Mouse (Mus musculus) embryonic facial prominence, embryonic 15.5 days (tissue): ENCODE measurements around the gene Itk. TPM values are rescaled to one million over a fixed set of nuclear protein-coding genes. Genes with fewer than 3 reads are reported as not detected.

ENCODE experiments used
- ATAC-seq: fragments of 200-750 bp; cut with Nextera tagmentation; 2 replicates; pipeline ENCODE4 v1.8.0; 2017; ENCODE audit warnings: low read depth, moderate TSS enrichment; ENCODE audit not compliant: insufficient number of reproducible peaks, low FRiP score, low TSS enrichment
- H3K27ac ChIP-seq: fragments of 300-500 bp; sonication (generic); replicated peaks from 2 replicates; pipeline ENCODE4 v1.5.1; 2015; ENCODE audit warnings: mild to moderate bottlenecking, inconsistent platforms
- H3K27me3 ChIP-seq: fragments of 300-500 bp; sonication (generic); 2 replicates; pipeline ENCODE4 v1.6.1; 2015; ENCODE audit warnings: inconsistent platforms
- H3K36me3 ChIP-seq: fragments of 300-500 bp; sonication (generic); 2 replicates; pipeline ENCODE4 v1.6.1; 2015; ENCODE audit warnings: mild to moderate bottlenecking, inconsistent platforms
- H3K4me1 ChIP-seq: fragments of 300-500 bp; sonication (generic); 2 replicates; pipeline ENCODE4 v1.6.1; 2015; ENCODE audit warnings: inconsistent platforms
- H3K4me2 ChIP-seq: fragments of 300-500 bp; sonication (generic); replicated peaks from 2 replicates; pipeline ENCODE4 v1.6.1; 2015; ENCODE audit warnings: mild to moderate bottlenecking, inconsistent platforms
- H3K4me3 ChIP-seq: fragments of 300-500 bp; sonication (generic); replicated peaks from 2 replicates; pipeline ENCODE4 v1.5.1; 2015; ENCODE audit warnings: mild to moderate bottlenecking, inconsistent platforms
- H3K9ac ChIP-seq: fragments of 300-500 bp; sonication (generic); 2 replicates; pipeline ENCODE4 v1.6.1; 2015; ENCODE audit warnings: inconsistent platforms
- H3K9me3 ChIP-seq: fragments of 300-500 bp; sonication (generic); replicated peaks from 2 replicates; pipeline ENCODE4 v1.6.1; 2016; ENCODE audit warnings: inconsistent platforms
- WGBS: fragments of 180-500 bp; shearing (Covaris S2); methylation state at CpG from one replicate; pipeline ENCODE4 v1.1.7; 2015; 5-methylcytosine and 5-hydroxymethylcytosine counted together
- polyA plus RNA-seq: library from polyadenylated mRNA; unstranded; fragments of >200 nt; fragmentation: Nextera tagmentation; extraction: Ambion mirVana; gene quantifications from 2 replicates; pipeline ENCODE4 v1.2.1, GENCODE M21; 2015

The Itk gene
- polyA plus RNA-seq, 1 experiment from 2014 or later, result 0.21 TPM

- no peaks in the 10 kb centered on the region for H3K9me3 ChIP-seq
- peak within 1 kb of the TSS; percentile 98 for H3K4me2 ChIP-seq
- ATAC-seq, result no peak
- no peaks in the 10 kb centered on the region for H3K36me3 ChIP-seq
- 0 out of 2 replicates have a peak, but pooled peaks cover 3% of the 10 kb centered on the region for H3K27me3 ChIP-seq
- peak within 1 kb of the TSS; percentile 68 for H3K4me3 ChIP-seq
- H3K27ac ChIP-seq, result no peak within 1 kb of the TSS
- WGBS, result 10% methylated on average over 13 of the region's 14 CpGs
- H3K4me1 ChIP-seq, result peaks cover 13% of the 10 kb centered on the region
- peak within 1 kb of the TSS; percentile 29 for H3K9ac ChIP-seq
Measured at GRCm38 (mm10) chr11:46312523-46313035, 76.7 kb downstream of the Itk start, which contains the start of gene Cyfip2. Gene Cyfip2 (minus strand): TSS chr11:46312859.

DNA sequence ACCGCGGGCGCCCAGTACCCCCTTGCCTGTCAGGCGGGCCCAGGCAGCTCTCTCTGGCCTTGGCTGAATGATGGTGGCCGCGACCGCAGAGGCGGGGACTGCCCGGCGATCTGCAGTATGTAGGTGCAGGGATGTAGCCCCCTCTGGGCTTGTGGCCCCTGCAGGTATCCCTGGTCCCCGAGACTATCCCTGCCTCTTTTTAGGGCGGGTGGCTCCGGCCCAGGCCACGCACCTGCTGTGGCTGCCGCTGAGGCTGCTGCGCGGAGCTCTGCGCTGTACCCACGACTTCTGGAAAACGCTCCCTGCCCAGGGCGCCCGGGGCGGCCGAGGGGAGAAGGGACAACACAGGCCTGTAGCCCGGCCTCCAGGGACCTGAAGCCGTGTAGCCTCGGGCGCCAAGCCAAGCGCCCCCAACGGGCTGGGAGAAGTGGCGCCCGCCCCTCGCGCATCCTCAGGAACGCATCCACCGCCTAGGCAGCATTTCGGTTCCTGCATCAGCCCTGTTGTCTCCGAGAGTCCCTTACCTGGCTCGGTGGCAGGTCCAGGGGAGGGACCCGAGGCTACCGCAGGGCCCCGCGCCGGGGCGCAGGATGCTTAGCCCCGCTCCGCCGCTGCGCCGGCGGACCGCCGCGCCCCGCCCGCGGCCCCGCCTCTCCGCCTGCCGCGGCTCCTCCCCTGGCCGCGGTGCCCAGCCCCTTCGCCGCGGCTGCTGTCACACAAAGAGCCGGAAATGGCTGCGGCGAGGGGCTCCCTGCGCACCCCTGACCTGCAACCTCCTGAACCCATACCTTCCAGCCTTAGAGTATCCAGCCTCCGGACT is 77.4 kb downstream of the Itk start:
- 0 out of 2 replicates have a peak, but pooled peaks cover 3% of the 10 kb centered on the region for H3K27me3 ChIP-seq
- H3K4me3 ChIP-seq, result peak overlapping the region; percentile 68
- H3K9ac ChIP-seq, result peak overlapping the region; percentile 29
- H3K4me1 ChIP-seq, result peaks cover 13% of the 10 kb centered on the region
- H3K36me3 ChIP-seq, result no peaks in the 10 kb centered on the region
- ATAC-seq, result peak; percentile 75
- H3K27ac ChIP-seq, result no peak overlapping the region
- H3K9me3 ChIP-seq, result no peaks in the 10 kb centered on the region
- H3K4me2 ChIP-seq, result peak overlapping the region; percentile 98
- under 1% methylated on average over 69 of the region's 71 CpGs for WGBS

DNA sequence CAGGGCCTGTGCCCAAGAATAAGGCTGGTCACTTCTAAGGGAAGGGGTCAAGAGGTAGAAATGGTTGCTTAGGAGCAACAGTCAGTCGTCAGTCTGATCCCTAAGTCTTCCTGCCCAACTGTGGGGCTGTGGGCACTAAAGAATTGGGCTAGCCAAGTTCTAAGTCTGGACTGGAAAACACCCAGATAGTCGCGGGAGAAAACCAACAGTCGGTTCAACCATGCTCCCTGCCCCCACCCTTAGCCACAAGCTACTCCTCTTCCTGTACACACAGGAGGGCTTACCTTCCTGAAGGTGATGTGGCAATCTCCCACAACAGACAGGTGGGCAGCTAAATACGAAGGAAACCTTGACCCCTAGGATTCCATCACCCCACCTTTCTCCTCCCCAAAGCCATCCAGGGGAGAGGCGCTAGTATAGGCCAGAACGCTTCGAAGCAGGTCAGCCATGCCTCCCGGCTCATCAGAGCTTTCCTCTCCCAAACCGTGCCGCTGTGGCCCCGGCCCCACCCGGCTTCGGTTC is 78.1 kb downstream of the Itk start:
- H3K4me2 ChIP-seq, result peak overlapping the region; percentile 98
- 0 out of 2 replicates have a peak, but pooled peaks have one; percentile 0 for ATAC-seq
- peak overlapping the region; percentile 68 for H3K4me3 ChIP-seq
- peak overlapping the region; percentile 29; the same call in 1 of the 2 replicates for H3K9ac ChIP-seq
- no peaks in the 10 kb centered on the region for H3K36me3 ChIP-seq
- no peak overlapping the region for H3K27ac ChIP-seq
- 0 out of 2 replicates have a peak, but pooled peaks cover 3% of the 10 kb centered on the region for H3K27me3 ChIP-seq
- H3K4me1 ChIP-seq, result peaks cover 13% of the 10 kb centered on the region
- H3K9me3 ChIP-seq, result no peaks in the 10 kb centered on the region
- WGBS, result 17% methylated on average over 14 of the region's 14 CpGs

DNA sequence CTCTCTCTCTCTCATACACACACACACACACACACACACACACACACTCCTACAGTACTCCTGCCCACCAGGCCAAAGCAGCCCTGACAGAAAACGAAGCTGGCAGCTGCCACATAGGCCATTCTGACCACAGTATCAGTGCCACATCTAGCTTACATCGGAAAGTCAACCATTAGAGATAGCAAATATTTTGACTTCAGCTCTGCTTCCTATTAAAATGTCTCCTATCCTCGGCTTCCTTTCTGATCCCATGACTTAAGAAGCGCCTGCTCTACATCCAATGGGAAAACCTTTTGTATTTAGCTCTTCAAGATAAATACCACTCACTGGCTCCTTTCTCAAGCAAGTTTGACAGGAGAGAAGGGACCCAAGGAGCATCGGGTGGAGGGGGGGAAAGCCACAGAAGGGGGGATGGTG is 78.7 kb downstream of the Itk start:
- H3K27ac ChIP-seq, result no peak overlapping the region

DNA sequence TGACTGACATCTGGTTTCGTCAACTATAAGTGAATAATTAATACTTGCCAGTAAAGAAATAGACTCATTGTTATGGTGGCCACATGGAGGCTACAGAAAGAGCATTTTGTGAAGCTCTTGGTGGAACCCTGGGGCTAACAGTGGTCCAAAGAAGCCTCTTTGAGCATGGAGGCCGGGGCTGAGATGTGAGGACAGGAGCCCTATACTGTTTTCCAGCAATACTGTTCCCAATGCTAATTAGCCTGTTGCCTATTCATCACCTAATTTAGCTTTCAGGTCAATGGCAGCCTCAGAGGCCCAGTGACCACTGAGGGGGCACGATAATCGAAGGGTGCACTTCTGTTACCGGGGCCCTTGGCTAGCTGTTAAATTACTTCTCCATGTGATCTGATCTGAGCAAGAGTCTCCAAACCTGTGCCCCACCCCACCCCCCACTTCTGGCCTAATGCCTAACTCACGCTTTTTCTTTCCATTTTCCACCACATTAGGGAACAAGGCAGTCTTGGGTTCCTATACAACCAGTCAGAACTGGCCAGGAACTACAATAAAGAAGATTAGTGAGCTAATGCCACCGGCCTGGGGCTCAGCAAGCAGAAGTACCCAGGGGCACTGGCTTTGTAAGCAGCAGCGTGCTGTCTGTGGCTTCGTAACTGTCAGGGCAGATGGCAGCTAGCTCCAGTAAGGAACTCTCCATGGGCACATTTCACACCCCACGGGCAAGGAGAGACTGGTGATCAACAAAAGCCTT is 79.3 kb downstream of the Itk start:
- H3K27ac ChIP-seq, result no peak overlapping the region
- peaks cover 13% of the 10 kb centered on the region for H3K4me1 ChIP-seq
- no peak overlapping the region for H3K9ac ChIP-seq
- no peak for ATAC-seq
- H3K4me2 ChIP-seq, result peak overlapping the region; percentile 98; the same call in 1 of the 2 replicates
- no peak overlapping the region for H3K4me3 ChIP-seq
- no peaks in the 10 kb centered on the region for H3K36me3 ChIP-seq
- WGBS, result 60% methylated on average over 10 of the region's 10 CpGs
- no peaks in the 10 kb centered on the region for H3K9me3 ChIP-seq
- H3K27me3 ChIP-seq, result 0 out of 2 replicates have a peak, but pooled peaks cover 3% of the 10 kb centered on the region

More for the DNA sequence above, 78.7 kb downstream of the Itk start:
- Histone ChIP-seq H3K27me3 (0 out of 2 replicates have a peak, but pooled peaks cover 3% of the 10 kb centered on the region), H3K4me3 (peak overlapping the region; percentile 68; the same call in 1 of the 2 replicates), H3K9ac (no peak overlapping the region), H3K4me2 (peak overlapping the region; percentile 98; the same call in 1 of the 2 replicates), H3K4me1 (peaks cover 13% of the 10 kb centered on the region), H3K9me3 (no peaks in the 10 kb centered on the region), H3K36me3 (no peaks in the 10 kb centered on the region)
- 67% methylated on average over 5 of the region's 5 CpGs for WGBS
- no peak for ATAC-seq

DNA sequence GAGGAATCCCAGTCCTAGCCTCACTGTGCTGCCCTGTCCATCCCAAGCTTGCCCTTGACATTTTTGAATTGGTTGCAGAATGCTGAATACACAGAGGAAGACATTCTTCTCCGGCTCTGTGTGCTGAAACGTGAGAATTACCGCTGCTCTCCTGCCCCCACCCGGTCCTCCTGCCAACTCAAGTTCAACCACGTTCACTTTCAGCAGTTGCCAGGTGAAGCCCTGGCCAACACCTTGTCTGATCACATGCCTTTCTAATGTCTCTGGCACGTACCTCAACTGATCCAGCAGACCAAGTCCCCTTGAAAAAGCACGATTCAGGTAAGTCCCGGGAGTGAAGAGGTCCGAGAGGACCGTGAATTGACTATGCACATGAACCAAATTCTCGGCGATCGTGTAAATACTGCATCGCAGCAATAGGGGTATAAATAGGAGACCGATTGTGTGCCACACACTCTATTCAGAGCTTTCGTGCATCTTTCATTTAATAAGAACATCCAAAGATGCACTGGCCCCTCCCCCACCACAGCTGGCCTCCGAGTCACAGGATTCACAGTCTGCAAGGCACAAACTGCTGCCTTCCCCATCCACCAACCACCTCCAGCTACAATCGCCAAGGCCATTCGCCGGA is 80.1 kb downstream of the Itk start:
- peaks cover 13% of the 10 kb centered on the region for H3K4me1 ChIP-seq
- 67% methylated on average over 20 of the region's 20 CpGs for WGBS
- no peaks in the 10 kb centered on the region for H3K36me3 ChIP-seq
- H3K27ac ChIP-seq, result no peak overlapping the region
- 0 out of 2 replicates have a peak, but pooled peaks cover 3% of the 10 kb centered on the region for H3K27me3 ChIP-seq
- no peaks in the 10 kb centered on the region for H3K9me3 ChIP-seq
- ATAC-seq, result no peak
- H3K4me2 ChIP-seq, result no peak overlapping the region
- no peak overlapping the region for H3K4me3 ChIP-seq
- no peak overlapping the region for H3K9ac ChIP-seq

DNA sequence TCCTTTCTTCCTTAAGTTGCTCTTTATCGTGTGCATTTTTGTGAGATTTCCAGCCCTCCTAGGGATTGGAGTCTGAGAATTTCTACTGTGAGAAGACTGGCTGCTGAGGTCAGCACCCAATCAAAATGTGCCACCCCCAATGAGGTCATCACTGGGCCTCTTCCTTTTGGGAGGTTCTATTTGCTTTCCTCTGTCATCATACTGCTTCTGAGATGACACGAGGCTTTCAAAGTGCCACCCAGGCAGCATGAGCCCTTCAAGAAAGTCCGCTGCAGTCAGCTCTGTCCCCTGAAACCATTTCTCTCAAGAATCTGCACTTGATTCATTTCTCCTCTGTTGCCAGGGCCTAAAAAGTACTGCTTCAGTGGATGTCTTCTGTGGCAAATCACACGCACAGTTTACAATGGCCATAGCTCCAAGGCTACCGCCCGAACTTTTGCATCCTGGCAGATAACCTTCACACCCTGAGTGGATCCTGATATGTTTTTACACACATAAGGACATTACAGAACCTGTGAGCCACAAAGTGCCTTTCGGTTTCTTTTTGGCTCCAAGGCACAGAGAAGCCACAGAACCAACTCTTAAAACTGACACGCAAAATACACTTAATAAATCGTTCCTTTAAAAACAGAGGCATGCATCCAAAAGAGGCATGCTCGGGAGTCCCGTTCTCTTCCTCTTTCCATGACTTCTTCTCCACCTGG is 80.9 kb downstream of the Itk start:
- no peaks in the 10 kb centered on the region for H3K9me3 ChIP-seq
- no peak for ATAC-seq
- H3K36me3 ChIP-seq, result no peaks in the 10 kb centered on the region
- no peak overlapping the region for H3K4me2 ChIP-seq
- no peak overlapping the region for H3K9ac ChIP-seq
- H3K4me3 ChIP-seq, result no peak overlapping the region
- 82% methylated on average over 11 of the region's 11 CpGs for WGBS
- H3K27ac ChIP-seq, result no peak overlapping the region
- H3K4me1 ChIP-seq, result peaks cover 13% of the 10 kb centered on the region
- H3K27me3 ChIP-seq, result 0 out of 2 replicates have a peak, but pooled peaks cover 3% of the 10 kb centered on the region

DNA sequence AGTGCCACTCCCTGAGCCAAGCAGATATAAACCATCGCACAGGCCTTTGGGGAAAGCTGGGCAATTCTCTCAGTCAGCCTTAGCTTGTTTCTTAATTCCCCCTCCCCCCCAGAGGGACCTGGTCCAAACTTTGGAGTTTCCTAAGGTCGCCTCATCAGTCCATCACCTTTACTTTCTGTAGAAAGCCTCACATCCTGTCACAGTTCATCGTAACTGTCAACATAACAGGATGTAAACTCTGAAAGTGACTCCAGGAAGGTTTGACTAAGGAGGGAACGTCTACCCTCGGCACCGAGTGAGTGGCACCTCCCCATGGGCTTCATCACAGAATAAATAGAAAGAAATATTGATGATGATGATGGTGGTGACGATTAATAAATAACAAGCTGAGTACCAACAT is 81.5 kb downstream of the Itk start:
- no peak for ATAC-seq
- WGBS, result 90% methylated on average over 7 of the region's 7 CpGs

GRCm38 (mm10) chr11:46306776-46307175 is 82.5 kb downstream of the Itk start:
- Histone ChIP-seq H3K9ac (no peak overlapping the region), H3K4me3 (no peak overlapping the region), H3K4me1 (peaks cover 6% of the 10 kb centered on the region), H3K36me3 (no peaks in the 10 kb centered on the region), H3K27ac (no peak overlapping the region), H3K9me3 (no peaks in the 10 kb centered on the region), H3K27me3 (no peaks in the 10 kb centered on the region), H3K4me2 (no peak overlapping the region)
- ATAC-seq, result no peak
- WGBS, result 85% methylated on average over 7 of the region's 7 CpGs

More for the DNA sequence above, 81.5 kb downstream of the Itk start:
- Histone ChIP-seq H3K4me1 (peaks cover 13% of the 10 kb centered on the region), H3K9ac (no peak overlapping the region), H3K9me3 (no peaks in the 10 kb centered on the region), H3K36me3 (no peaks in the 10 kb centered on the region), H3K4me3 (no peak overlapping the region), H3K4me2 (no peak overlapping the region), H3K27me3 (0 out of 2 replicates have a peak, but pooled peaks cover 3% of the 10 kb centered on the region), H3K27ac (no peak overlapping the region)

- Histone ChIP-seq H3K4me3 (no peak overlapping the region), H3K4me1 (no peaks in the 10 kb centered on the region), H3K27me3 (no peaks in the 10 kb centered on the region), H3K9ac (no peak overlapping the region), H3K4me2 (no peak overlapping the region), H3K9me3 (no peaks in the 10 kb centered on the region), H3K36me3 (no peaks in the 10 kb centered on the region), H3K27ac (no peak overlapping the region)
- ATAC-seq, result no peak
- 82% methylated on average over 9 of the region's 9 CpGs for WGBS
Measured at GRCm38 (mm10) chr11:46305881-46306520, 83.3 kb downstream of the Itk start.
